Mouse (Mus musculus): ENCODE measurements at regions not wholly inside any gene's neighbourhood (a gene's known extent, or its start where the extent isn't known, plus 50 kb on each side); places are given as distances from the start of the nearest gene placed in this dataset.

- DNase-seq (ENCODE audit: extremely low spot score in 1 of 2, low spot score in 2 of 2): peak in 1 of 2 experiments; percentile 20
- intact Hi-C loops (cut with DNase I): no loop called here
Observed at GRCm38 (mm10) chr8:100515896-100516295, 1099.6 kb upstream of the Cdh8 start.

DNA sequence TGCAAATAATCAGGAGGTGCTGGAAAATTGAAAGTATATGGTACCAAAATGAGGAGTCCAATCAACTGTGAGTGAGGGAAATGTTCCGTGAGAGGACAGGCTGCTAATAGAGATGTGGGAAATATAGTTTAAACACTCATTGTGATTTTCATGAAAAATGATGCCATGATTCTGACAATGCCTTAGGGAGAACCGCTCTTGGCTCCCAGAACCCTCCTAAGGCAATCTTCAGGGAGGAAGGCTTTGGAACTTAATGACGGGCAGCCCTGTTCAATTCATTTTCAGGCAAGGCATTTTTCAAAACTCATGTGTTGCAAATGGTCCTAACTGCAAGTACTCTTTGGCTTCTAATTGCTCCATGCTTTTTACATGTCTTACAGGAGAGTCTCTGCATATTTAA is 1098.9 kb upstream of the Cdh8 start:
- intact Hi-C loops (cut with DNase I): no loop called here
- no peak for DNase-seq (ENCODE audit: extremely low spot score in 1 of 2, low spot score in 2 of 2)

DNA sequence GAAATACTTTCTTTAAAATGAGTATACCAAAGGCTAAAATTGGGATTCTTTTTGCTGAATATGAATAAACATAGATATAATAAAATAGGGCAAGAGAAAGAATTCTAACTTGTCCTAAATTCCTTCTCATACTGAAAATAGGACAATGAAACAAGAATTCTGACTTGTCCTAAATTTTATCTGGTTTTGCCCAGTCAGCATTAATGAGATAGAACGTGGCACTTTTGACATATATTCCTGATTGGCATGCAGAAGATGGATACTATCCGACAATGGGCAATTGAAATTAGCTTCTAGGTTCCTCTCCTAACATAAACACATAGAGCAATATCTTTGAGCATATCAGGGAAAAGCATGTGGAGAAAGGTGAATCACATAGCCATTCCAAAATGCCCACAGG is 1090.2 kb upstream of the Cdh8 start:
- DNase-seq (ENCODE audit: extremely low spot score in 1 of 2, low spot score in 2 of 2): no peak
- intact Hi-C loops (cut with DNase I): no loop called here

DNA sequence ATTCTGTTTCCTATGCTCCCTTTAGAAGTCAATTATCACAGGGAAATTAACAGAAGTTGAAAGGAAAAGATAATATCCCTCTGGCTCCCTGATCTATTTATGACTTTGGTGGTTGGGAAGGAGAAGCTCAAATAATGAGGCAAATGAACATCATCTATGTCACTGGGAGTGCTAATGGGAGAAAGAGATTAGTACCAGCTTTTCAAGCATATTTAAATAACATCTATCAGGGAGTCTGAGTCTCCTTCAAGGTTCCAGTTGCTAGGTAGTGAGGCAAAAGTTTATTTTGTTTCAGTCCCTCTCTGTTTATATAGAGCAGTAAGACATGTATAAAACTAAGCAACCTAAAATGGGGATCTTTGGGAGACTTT is 1084.1 kb upstream of the Cdh8 start:
- intact Hi-C loops (cut with DNase I): no loop called here
- no peak for DNase-seq (ENCODE audit: extremely low spot score in 1 of 2, low spot score in 2 of 2)

- intact Hi-C loops (cut with DNase I): no loop called here
- DNase-seq (ENCODE audit: extremely low spot score in 1 of 2, low spot score in 2 of 2): no peak
Observed at GRCm38 (mm10) chr8:100499614-100500341, 1083.5 kb upstream of the Cdh8 start.

DNA sequence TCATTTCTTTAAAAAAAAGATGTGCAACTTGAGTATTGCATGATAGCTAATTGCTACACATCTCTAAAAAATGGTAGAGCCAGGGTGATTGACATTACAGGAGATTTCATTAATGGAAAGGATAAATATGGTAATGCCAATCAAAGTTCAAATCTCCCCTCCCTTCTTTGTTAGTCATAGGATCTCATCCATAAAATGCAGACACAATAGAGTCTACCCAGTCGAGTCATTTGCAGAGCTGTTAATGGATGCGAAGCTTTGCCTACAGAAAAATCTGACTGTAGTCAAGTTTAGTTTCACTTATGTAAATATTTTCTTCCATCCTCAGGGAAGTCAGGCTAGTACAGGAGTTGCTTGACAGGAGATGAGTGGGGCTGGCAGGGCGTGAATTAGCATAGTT is 1078.2 kb upstream of the Cdh8 start:
- no peak for DNase-seq (ENCODE audit: extremely low spot score in 1 of 2, low spot score in 2 of 2)
- intact Hi-C loops (cut with DNase I): no loop called here

DNA sequence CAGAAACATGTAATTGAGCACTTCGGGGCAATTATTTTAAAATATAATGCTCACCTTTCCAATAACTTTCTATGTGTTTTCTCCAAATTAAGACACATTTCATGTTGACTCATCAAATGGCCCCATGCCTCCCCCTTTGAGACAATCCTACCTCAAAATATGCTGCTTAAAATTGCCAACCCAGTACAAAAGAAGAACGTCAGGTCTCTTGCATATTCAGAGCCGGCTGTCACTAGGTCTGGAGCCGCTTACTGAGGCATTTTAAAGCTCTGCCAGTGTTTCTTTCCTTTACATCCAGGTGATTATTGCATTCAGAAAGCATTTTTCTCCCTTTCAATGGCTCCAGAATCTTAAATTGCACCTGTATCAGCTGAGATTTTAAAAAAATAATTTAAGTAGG is 1059.7 kb upstream of the Cdh8 start:
- intact Hi-C loops (cut with DNase I): no loop called here

GRCm38 (mm10) chr8:100451231-100451630 is 1035.0 kb upstream of the Cdh8 start:
- intact Hi-C loops (cut with DNase I): no loop called here
- no peak for DNase-seq (ENCODE audit: extremely low spot score in 1 of 2, low spot score in 2 of 2)

More for the DNA sequence above, 1059.7 kb upstream of the Cdh8 start:
- DNase-seq (ENCODE audit: extremely low spot score in 1 of 2, low spot score in 2 of 2): no peak

- DNase-seq (ENCODE audit: extremely low spot score in 1 of 2, low spot score in 2 of 2): no peak
- intact Hi-C loops (cut with DNase I): no loop called here
Observed at GRCm38 (mm10) chr8:100450380-100450936, 1034.2 kb upstream of the Cdh8 start.

GRCm38 (mm10) chr8:100446677-100447350 is 1030.5 kb upstream of the Cdh8 start:
- intact Hi-C loops (cut with DNase I): no loop called here
- no peak for DNase-seq (ENCODE audit: extremely low spot score in 1 of 2, low spot score in 2 of 2)

All from left cerebral cortex, postnatal 10 days (tissue).